Mouse (Mus musculus): Measurements from ENCODE around the gene Smarcc2. TPM values are rescaled to one million over a fixed set of nuclear protein-coding genes. Genes with fewer than 3 reads are reported as not detected.

Smarcc2 gene
- polyA plus RNA-seq, 2 experiments, result 98.0 to 216 TPM

- Histone ChIP-seq H3K4me1 (ENCODE audit: control insufficient read depth, insufficient read depth, low read length) (peaks cover 20% of the 10 kb centered on the region), H3K4me3 (replicated peaks; ENCODE audit: low read length) (no peak overlapping the region), H3K4me2 (replicated peaks; ENCODE audit: low read depth, low read length, severe bottlenecking) (no peak overlapping the region), H3K36me3 (ENCODE audit: control insufficient read depth, insufficient read depth, low read length) (peaks cover 11% of the 10 kb centered on the region), H3K27ac (replicated peaks; ENCODE audit: low read depth, low read length) (no peak overlapping the region), H3K9ac (ENCODE audit: low read depth, low read length, severe bottlenecking) (no peak overlapping the region), H3K27me3 (ENCODE audit: control insufficient read depth, insufficient read depth, low read length) (no peaks in the 10 kb centered on the region), H3K9me3 (ENCODE audit: control insufficient read depth, low read length) (no peaks in the 10 kb centered on the region)
- DNase-seq (ENCODE audit: low spot score), result no peak
- WGBS, result 81% methylated on average over 4 of the region's 4 CpGs
- ATAC-seq (ENCODE audit: low FRiP score, low read depth), result no peak
- no peak for TF ChIP-seq POLR2A (IDR thresholded peaks at IDR 0.05; ENCODE audit: borderline replicate concordance, extremely low read depth, insufficient read depth, insufficient read length)
These were observed 36.9 kb downstream of the Smarcc2 start for GRCm38 (mm10) chr10:128495903-128496302.

GRCm38 (mm10) chr10:128496509-128497077 is 37.5 kb downstream of the Smarcc2 start:
- WGBS, result 30% methylated on average over 4 of the region's 6 CpGs
- ATAC-seq (ENCODE audit: low FRiP score, low read depth) (no peak), DNase-seq (ENCODE audit: low spot score) (peak; percentile 15)
- H3K27ac ChIP-seq (replicated peaks; ENCODE audit: low read depth, low read length), result no peak overlapping the region
- no peaks in the 10 kb centered on the region for H3K27me3 ChIP-seq (ENCODE audit: control insufficient read depth, insufficient read depth, low read length)
- H3K4me1 ChIP-seq (ENCODE audit: control insufficient read depth, insufficient read depth, low read length), result peaks cover 14% of the 10 kb centered on the region
- H3K9ac ChIP-seq (ENCODE audit: low read depth, low read length, severe bottlenecking), result no peak overlapping the region
- H3K4me2 ChIP-seq (replicated peaks; ENCODE audit: low read depth, low read length, severe bottlenecking), result no peak overlapping the region
- no peak overlapping the region for H3K4me3 ChIP-seq (replicated peaks; ENCODE audit: low read length)
- TF ChIP-seq POLR2A (IDR thresholded peaks at IDR 0.05; ENCODE audit: borderline replicate concordance, extremely low read depth, insufficient read depth, insufficient read length), result no peak
- peaks cover 4% of the 10 kb centered on the region for H3K36me3 ChIP-seq (ENCODE audit: control insufficient read depth, insufficient read depth, low read length)
- no peaks in the 10 kb centered on the region for H3K9me3 ChIP-seq (ENCODE audit: control insufficient read depth, low read length)

- Histone ChIP-seq H3K9me3 (ENCODE audit: control insufficient read depth, low read length) (no peaks in the 10 kb centered on the region), H3K27me3 (ENCODE audit: control insufficient read depth, insufficient read depth, low read length) (no peaks in the 10 kb centered on the region), H3K36me3 (ENCODE audit: control insufficient read depth, insufficient read depth, low read length) (no peaks in the 10 kb centered on the region), H3K4me1 (ENCODE audit: control insufficient read depth, insufficient read depth, low read length) (peaks cover 10% of the 10 kb centered on the region), H3K4me3 (replicated peaks; ENCODE audit: low read length) (no peak overlapping the region), H3K9ac (ENCODE audit: low read depth, low read length, severe bottlenecking) (no peak overlapping the region), H3K27ac (replicated peaks; ENCODE audit: low read depth, low read length) (no peak overlapping the region), H3K4me2 (replicated peaks; ENCODE audit: low read depth, low read length, severe bottlenecking) (no peak overlapping the region)
- ATAC-seq (ENCODE audit: low FRiP score, low read depth) (no peak), DNase-seq (ENCODE audit: low spot score) (no peak)
- TF ChIP-seq POLR2A (IDR thresholded peaks at IDR 0.05; ENCODE audit: borderline replicate concordance, extremely low read depth, insufficient read depth, insufficient read length), result no peak
- WGBS, result 49% methylated on average over 6 of the region's 6 CpGs
These were observed 38.2 kb downstream of the Smarcc2 start for GRCm38 (mm10) chr10:128497134-128497737.

GRCm38 (mm10) chr10:128498590-128498989 is 39.5 kb downstream of the Smarcc2 start, which contains the start of gene Myl6b:
Gene Myl6b (minus strand): TSS chr10:128498685.
- WGBS, result under 1% methylated on average over 27 of the region's 27 CpGs
- H3K9me3 ChIP-seq (ENCODE audit: control insufficient read depth, low read length), result no peaks in the 10 kb centered on the region

GRCm38 (mm10) chr10:128499116-128499671 is 40.1 kb downstream of the Smarcc2 start:
- Histone ChIP-seq H3K9ac (ENCODE audit: low read depth, low read length, severe bottlenecking) (peak overlapping the region; percentile 65), H3K4me2 (replicated peaks; ENCODE audit: low read depth, low read length, severe bottlenecking) (peak overlapping the region; percentile 73), H3K36me3 (ENCODE audit: control insufficient read depth, insufficient read depth, low read length) (no peaks in the 10 kb centered on the region), H3K4me1 (ENCODE audit: control insufficient read depth, insufficient read depth, low read length) (peaks cover 10% of the 10 kb centered on the region), H3K27ac (replicated peaks; ENCODE audit: low read depth, low read length) (peak overlapping the region; percentile 83), H3K27me3 (ENCODE audit: control insufficient read depth, insufficient read depth, low read length) (no peaks in the 10 kb centered on the region), H3K4me3 (replicated peaks; ENCODE audit: low read length) (peak overlapping the region; percentile 54), H3K9me3 (ENCODE audit: control insufficient read depth, low read length) (no peaks in the 10 kb centered on the region)
- no peak for TF ChIP-seq POLR2A (IDR thresholded peaks at IDR 0.05; ENCODE audit: borderline replicate concordance, extremely low read depth, insufficient read depth, insufficient read length)
- DNase-seq (ENCODE audit: low spot score) (peak; percentile 63), ATAC-seq (ENCODE audit: low FRiP score, low read depth) (peak; percentile 43)
- under 1% methylated on average over 21 of the region's 21 CpGs for WGBS

More at GRCm38 (mm10) chr10:128498590-128498989, 39.5 kb downstream of the Smarcc2 start, which contains the start of gene Myl6b:
- Histone ChIP-seq H3K4me1 (ENCODE audit: control insufficient read depth, insufficient read depth, low read length) (peaks cover 10% of the 10 kb centered on the region), H3K4me3 (replicated peaks; ENCODE audit: low read length) (peak within 1 kb of the TSS; percentile 54), H3K36me3 (ENCODE audit: control insufficient read depth, insufficient read depth, low read length) (no peaks in the 10 kb centered on the region), H3K9ac (ENCODE audit: low read depth, low read length, severe bottlenecking) (peak within 1 kb of the TSS; percentile 65), H3K27ac (replicated peaks; ENCODE audit: low read depth, low read length) (peak within 1 kb of the TSS; percentile 83), H3K4me2 (replicated peaks; ENCODE audit: low read depth, low read length, severe bottlenecking) (peak within 1 kb of the TSS; percentile 73), H3K27me3 (ENCODE audit: control insufficient read depth, insufficient read depth, low read length) (no peaks in the 10 kb centered on the region)
- peak; percentile 77 for ATAC-seq (ENCODE audit: low FRiP score, low read depth)
- peak; percentile 96 for DNase-seq (ENCODE audit: low spot score)
- 0 out of 2 replicates have a peak, but pooled peaks have one; percentile 29 for TF ChIP-seq POLR2A (IDR thresholded peaks at IDR 0.05; ENCODE audit: borderline replicate concordance, extremely low read depth, insufficient read depth, insufficient read length)
